Mouse (Mus musculus) ovary, postnatal 36 days (tissue): ENCODE results near the gene Cyp4x1.

Experiments
- DNase-seq: peaks from one replicate; pipeline ENCODE4 v3.0.0; 2022; ENCODE audit warnings: low spot score, mixed read lengths

The Cyp4x1 gene

GRCm38 (mm10) chr4:115056921-115057673, 77.0 kb downstream of the Cyp4x1 start:
- DNase-seq: peak; percentile 49

DNA sequence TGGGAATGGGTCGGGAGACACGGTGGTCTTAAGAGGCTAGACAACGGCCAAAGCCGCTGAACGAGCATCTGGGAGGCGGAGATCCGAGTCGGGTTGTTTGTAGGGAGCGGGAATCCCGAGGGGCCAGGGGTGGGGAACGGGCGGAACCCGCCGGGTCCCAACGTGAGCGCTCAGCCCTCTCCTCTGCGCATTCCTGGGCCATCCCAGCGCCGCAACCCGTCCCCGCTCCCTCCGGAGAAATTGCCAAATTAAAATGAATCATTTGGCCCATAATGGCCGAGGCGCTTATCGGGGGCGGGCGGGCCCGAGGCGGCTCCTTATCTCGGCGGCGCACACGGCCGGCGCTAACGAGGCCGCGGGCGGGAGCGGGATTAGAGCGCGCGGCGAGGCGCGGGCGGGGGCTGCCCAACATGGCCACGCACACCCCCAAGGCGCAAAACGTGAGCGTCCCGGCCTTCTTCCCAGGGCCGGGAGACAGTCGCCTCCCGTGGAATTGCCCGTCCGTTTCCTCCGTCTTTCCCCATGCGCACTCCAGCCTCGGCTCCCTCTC, 77.6 kb downstream of the Cyp4x1 start, which contains the start of gene Tal1:
TSS of gene Tal1 (plus strand) at position 56 of the 550 bp plus-strand sequence.
- DNase-seq: no peak
